Mouse (Mus musculus) thymus, postnatal 4 days (tissue): ENCODE measurements at regions not wholly inside any gene's neighbourhood (a gene's known extent, or its start where the extent isn't known, plus 50 kb on each side); places are given as distances from the start of the nearest gene placed in this dataset.

Source experiments
- DNase-seq: peaks from one replicate; pipeline ENCODE4 v3.0.0; 2021

- DNase-seq, result no peak
Observed at GRCm38 (mm10) chr13:90493696-90494095, 404.3 kb upstream of the Xrcc4 start.

- DNase-seq, result no peak
Observed at GRCm38 (mm10) chr13:90490991-90491951, 401.9 kb upstream of the Xrcc4 start.

GRCm38 (mm10) chr13:90480484-90480883, 391.1 kb upstream of the Xrcc4 start:
- no peak for DNase-seq

DNA sequence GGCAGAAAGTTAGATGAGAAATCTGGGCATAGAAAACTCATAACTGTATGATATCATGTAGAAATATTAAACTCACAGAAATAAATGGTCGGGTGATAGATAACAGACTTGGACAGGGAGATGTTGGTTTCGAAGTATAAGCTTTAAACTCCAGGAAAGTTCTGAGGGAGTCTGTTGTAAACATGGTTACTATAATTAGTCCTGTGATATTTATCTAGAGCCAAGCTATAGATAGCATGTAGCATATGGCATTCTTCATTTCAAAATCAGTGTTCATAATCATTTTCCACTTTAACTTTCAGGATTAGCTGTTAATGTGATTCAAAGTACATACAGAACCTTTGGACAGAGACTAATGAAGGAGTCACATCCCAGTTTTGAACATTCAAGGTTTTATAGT, 387.5 kb upstream of the Xrcc4 start:
- DNase-seq, result no peak

GRCm38 (mm10) chr13:90474507-90474906, 385.1 kb upstream of the Xrcc4 start:
- no peak for DNase-seq

DNA sequence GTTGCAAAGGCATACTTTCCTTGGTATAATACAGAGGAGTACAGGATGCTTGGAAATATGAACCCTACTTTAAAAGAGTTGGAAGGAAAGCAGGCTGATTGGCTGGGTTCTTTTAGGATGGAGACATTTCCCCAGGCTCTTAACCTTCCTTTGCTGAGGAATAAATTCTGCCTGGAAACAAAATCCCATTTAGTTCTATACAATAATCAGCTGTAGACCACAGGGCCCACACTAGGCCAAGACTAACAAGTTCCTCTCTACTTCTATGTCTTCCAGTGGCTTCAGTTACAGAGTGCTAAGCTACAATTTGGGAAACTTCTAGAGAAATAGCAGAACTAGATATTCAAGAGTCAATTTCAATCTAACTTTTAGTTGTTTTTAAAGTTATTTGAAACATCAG, 384.6 kb upstream of the Xrcc4 start:
- no peak for DNase-seq

DNA sequence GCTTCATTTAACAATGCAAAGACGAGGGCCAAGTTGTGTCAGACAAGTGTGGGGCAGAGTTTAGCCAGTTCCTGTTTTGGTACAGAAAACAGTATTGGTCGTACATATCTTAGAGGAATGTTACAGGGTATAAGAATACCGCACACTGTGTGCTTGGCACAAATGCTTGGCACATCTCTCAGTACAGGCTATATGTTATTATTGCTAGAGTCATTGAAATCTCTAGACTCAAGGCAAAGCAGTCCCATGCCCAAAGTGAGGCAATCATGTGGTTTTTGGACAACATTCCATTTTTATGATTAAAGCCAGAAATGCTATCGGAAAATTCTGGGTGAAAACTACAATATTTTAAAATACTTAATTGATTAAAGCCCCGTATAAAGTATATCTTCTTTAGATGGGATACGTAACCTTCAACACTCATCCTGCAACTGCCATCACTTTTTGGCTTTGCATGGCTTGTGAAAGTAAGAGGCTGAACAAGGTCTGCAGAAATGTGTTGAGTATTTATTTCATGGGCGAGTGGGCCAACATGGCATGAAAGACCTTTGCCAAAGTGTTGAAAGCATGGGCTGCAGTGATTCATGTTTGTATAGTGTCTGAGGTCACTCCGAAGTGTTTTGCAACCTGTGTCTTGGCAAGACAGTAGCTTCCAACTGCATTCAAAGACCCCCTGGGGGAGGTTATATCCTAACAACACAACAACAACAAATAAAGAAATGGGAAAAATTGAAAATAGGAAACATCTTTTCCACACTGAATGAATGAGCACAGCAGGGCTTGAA, 383.8 kb upstream of the Xrcc4 start:
- no peak for DNase-seq

GRCm38 (mm10) chr13:90466096-90466495, 376.7 kb upstream of the Xrcc4 start:
- DNase-seq, result no peak

DNA sequence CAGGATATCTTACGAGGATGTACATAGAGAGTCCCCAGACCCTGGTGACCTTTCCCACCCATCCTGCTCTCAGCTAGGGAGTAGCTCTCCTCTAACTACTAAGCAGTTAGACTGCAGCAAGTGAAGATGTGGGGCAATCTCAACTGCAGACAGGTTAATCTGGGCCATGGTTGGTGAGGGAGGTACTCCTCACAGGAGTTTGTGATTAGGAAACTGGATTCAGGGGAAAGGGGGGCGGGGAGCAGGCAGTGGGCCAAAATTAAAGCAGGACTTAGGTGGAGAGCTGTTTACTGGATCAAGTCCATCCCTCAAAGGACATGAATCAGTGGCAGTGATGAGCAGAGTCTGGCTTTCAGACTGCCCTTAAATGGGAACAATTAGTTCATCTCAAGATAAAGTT, 374.6 kb upstream of the Xrcc4 start:
- no peak for DNase-seq

DNA sequence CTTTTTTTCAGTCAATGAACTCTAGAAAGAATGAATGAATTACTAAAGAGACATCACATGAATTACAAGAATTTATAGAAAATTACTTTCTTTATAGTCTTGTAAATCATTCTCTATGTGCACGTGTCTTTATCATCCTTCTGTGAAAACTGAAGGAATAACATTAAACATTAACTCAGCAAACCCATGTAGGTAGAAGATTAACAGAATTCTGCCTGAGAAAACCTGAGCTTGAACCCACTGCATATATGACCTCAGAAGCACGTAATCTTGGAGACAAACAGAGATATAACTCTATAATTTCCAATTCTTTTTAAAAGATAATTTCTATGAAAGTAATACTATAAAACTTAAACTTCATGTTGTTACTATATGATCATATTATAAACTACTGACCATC, 374.0 kb upstream of the Xrcc4 start:
- no peak for DNase-seq

- no peak for DNase-seq
Observed at GRCm38 (mm10) chr13:90454631-90455030, 365.2 kb upstream of the Xrcc4 start.

- DNase-seq, result no peak
Observed at GRCm38 (mm10) chr13:90426901-90427300, 337.5 kb upstream of the Xrcc4 start.

DNA sequence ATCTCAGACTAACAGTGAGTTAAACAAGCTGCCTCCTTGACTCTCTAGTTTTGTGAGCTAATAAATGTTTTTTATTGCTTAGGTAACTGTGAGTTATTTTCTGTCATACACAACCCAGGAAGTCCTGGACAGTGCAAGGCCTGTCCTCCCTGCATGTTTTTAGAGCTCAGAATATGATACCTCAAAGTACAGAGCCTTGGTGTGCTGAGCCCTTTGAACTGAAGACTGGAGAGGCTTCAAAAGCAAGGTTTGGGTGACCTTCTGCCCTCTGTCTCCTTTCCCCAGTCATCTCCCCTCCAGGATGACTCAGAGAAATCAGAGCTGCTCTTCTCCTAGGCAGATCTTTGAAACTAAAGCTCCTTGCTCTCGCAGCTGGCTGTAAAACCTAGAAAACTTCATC, 336.0 kb upstream of the Xrcc4 start:
- DNase-seq, result no peak

GRCm38 (mm10) chr13:90424541-90424940, 335.1 kb upstream of the Xrcc4 start:
- DNase-seq, result no peak

- DNase-seq, result no peak
Observed at GRCm38 (mm10) chr13:90420966-90421365, 331.6 kb upstream of the Xrcc4 start.

- no peak for DNase-seq
Observed at GRCm38 (mm10) chr13:90404392-90404791, 315.0 kb upstream of the Xrcc4 start.

DNA sequence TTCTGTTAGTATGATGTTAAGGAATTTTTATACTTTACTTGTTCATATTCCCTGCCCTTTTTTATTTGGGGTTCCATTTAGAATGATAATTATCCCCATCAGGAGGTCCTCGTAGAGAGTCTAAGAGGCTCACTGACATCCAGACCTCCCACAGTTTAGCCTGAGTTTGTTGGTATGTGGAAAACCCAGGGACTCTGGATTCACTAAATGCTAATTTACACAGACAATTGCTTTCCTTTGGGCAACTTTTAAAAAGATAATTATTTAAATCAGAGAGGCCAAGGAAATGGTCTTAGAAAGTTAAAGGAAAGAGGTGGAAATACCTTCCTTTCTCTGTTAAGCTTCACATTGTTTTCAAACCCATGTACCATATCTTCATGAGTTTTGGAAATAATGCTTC, 312.7 kb upstream of the Xrcc4 start:
- no peak for DNase-seq

GRCm38 (mm10) chr13:90401496-90401895, 312.1 kb upstream of the Xrcc4 start:
- no peak for DNase-seq

- no peak for DNase-seq
Observed at GRCm38 (mm10) chr13:90395274-90396023, 306.0 kb upstream of the Xrcc4 start.

GRCm38 (mm10) chr13:90394815-90395241, 305.4 kb upstream of the Xrcc4 start:
- no peak for DNase-seq

- DNase-seq, result no peak
Observed at GRCm38 (mm10) chr13:90392415-90392814, 303.0 kb upstream of the Xrcc4 start.

GRCm38 (mm10) chr13:90376619-90377018, 287.2 kb upstream of the Xrcc4 start:
- DNase-seq, result no peak

GRCm38 (mm10) chr13:90376207-90376606, 286.8 kb upstream of the Xrcc4 start:
- DNase-seq, result no peak
